Mouse (Mus musculus) ES-E14 (cell line): ENCODE data around the gene Rdh16.

Experiments used
- CHD2 ChIP-seq: IDR thresholded peaks from 2 replicates; pipeline ENCODE4 v1.6.1; 2014; ENCODE audit warnings: mild to moderate bottlenecking, low read depth, low read length, inconsistent platforms
- HCFC1 ChIP-seq: IDR thresholded peaks from 2 replicates; pipeline ENCODE4 v1.6.1; 2012; ENCODE audit warnings: low read length, inconsistent platforms, borderline replicate concordance; ENCODE audit not compliant: insufficient read depth
- MAFK ChIP-seq: IDR thresholded peaks from 2 replicates; pipeline ENCODE4 v1.6.1; 2014; ENCODE audit warnings: mild to moderate bottlenecking, low read depth, low read length, inconsistent platforms; ENCODE audit not compliant: insufficient read depth
- ZC3H11A ChIP-seq: IDR thresholded peaks from 2 replicates; pipeline ENCODE4 v1.6.1; 2012; ENCODE audit warnings: low read depth, mild to moderate bottlenecking, inconsistent platforms, low read length, borderline replicate concordance
- ZNF384 ChIP-seq: IDR thresholded peaks from 2 replicates; pipeline ENCODE4 v1.6.1; 2012; ENCODE audit warnings: low read depth, low read length, inconsistent platforms

DNA sequence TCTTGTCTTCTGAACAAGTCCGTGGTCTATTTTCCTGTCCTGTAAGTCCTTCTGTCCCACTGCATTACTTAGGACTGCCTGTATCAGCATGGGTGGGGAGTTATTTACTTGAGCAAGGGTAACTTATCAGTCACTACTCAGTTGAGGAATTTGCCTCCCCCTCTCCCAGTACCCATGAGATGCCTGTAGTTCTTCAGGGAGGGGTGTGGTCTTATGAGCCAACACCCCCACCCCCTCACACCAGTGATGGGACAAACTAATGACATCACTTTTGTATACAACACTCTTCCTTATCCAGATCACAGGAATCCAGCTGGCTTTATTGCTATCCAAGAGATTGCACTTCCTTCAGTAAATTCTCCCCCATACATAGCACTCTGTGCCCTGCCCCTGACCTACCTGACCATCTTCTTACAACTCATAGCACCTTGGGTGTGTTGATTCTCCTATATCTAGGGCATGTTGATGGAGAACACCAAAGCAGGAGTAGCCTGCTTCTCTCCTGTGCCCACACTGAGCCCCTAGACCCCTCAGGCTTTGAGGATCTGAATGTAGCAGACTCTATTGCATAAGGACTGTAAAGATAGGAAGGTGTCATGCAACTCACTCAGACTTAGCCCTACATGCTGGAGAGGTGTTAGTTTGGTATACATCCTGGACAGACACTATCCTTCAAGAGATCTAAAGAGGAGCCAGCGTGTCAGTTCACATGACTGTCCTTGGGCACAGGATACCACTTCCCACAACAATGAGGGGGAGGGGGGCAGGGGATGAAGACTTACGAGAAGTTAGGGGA lies 77.5 kb downstream of the Rdh16 start:
- TF ChIP-seq CHD2 (no peak), HCFC1 (no peak), MAFK (no peak), ZC3H11A (no peak), ZNF384 (no peak)
